Mouse (Mus musculus): ENCODE data around the gene 1520401A03Rik.
A peak's percentile ranks its signal among the peaks of the same experiment; 100 is the strongest.

The 1520401A03Rik gene

DNA sequence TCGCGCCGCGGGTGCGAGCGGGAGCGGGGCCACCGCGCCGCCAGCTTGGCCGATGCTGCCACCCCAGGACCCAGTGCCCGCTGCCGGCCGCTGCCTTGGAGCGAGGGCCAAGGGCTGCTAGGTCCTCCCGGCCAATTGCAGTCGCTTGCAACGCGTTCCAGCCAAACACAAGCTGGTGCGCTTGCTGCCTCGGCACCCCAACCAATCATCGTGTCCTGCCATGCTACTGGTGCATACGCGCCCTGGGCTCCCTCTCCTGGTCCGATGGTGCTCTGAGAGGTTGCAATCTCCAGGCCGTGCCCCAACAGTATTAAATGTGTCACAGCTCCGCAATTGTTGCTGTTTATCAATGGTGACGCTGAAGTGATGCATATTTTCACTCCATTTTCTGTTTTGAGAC is 22.5 kb downstream of the 1520401A03Rik start:
- DNase-seq (ENCODE audit: low spot score in 2 of 2), result peak; percentile 71 to 83

DNA sequence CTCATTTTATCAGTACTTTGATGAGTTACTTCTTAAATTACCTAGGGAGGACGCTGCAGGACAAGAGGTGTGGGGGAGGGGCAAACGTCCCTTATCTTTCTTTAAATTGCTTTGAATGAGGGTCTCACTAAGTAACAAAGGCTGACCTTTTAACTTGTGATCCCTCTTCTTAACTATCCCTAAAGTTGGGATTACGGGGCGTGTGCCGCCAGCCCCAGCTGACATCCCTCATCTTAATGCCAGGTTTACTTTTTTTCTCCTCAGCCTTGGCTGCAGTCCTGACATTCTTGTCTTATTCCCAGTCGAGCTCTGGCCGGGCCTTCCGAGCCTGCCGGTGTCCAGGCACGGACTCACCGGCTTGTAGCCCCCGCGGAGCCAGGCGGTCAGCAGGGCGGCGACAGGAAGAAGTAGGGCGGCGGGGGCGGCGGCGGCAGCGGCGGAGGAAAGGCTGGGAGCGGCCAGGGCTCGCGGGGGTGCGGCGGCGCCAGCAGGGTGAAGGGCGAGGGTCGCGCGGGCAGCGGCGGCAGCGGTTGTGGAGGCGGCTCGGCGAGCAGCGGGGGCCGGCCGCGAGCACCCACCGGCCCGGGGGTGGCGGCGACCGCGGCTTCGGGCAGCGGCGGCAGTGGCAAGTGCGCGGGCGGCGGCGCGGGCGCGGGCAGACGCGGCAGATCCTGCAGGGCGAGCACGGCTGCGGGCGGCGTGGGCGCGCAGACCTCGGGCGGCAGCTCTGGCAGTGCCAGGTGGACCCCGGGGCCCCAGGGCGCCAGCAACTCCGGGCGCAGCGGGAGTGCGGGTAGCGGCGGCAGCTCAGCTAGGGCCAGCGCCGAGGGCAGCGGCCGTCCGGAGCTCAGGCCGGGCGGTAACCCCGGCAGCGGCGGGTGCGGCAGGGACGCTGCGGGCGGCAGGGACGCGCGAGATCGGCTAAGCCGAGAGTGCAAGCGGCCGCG is 23.2 kb downstream of the 1520401A03Rik start:
- peak in 1 of 2 experiments; percentile 36 for DNase-seq (ENCODE audit: low spot score in 2 of 2)

DNA sequence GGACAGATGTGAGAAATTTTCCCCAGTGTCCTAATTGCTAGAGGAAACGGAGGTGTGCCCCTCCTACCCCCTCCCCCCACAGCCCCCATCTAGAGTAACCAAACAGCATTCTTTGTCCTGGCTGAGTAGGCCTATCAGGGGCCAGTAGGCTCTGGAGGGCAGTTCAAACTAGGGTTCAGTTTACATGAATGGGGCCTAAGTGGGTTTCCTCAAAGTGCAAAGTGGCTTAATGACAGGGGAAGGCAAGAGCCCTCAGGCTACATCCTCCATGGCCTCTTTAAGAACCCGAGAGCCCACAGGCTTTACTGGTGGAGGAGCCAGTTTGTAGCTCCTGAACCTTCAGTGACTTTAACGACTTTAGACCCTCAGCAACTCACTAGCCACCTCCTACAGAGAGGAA is 26.8 kb downstream of the 1520401A03Rik start:
- DNase-seq (ENCODE audit: low spot score in 2 of 2), result no peak

- no peak for DNase-seq (ENCODE audit: low spot score in 2 of 2)
Measured at GRCm38 (mm10) chr17:23694491-23694890, 28.1 kb downstream of the 1520401A03Rik start.

DNA sequence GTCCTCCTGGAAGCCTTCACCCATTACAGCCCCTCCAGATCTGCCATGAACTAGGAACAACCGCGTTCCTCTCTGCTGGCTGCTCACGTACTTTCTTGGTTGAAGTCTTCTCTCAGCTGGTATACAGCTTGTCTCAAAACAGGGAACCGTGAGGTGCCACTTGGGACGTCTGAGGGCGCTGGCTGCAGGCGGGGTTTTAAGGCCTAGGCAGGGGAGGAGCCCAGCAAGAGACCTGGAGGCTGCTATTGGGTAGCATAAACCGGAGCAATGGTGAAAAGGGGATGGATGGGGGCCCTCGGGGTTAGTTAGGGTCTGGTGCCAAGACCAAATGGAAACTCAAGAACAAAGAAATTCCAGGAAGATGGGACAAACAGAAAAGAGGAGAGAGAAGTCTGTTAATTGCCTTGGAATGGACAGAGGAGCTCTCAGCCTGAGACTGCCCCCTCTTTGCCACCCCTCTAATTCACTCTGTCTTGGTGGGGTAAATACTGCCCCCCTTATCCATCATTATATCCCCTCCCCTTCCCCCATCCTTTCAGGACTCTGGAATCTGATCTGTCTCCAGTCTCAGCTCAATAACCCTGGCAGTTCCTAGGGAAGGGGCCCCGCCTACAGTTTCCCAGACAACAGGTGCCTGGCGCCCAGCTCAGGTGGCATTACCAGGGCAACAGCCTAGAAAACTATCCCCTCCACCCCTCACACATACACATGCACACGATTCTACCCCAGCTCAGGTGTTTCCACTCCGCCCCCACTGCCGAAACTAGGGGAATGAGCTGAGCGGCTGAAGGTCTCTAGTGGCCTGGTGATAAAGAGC is 38.5 kb downstream of the 1520401A03Rik start, which contains the start of gene Cldn9:
TSS of gene Cldn9 (minus strand) at position 171 of the 817 bp plus-strand sequence.
- DNase-seq (ENCODE audit: low spot score in 2 of 2), result no peak

GRCm38 (mm10) chr17:23683226-23683625 is 39.4 kb downstream of the 1520401A03Rik start:
- DNase-seq (ENCODE audit: low spot score in 2 of 2), result no peak

DNA sequence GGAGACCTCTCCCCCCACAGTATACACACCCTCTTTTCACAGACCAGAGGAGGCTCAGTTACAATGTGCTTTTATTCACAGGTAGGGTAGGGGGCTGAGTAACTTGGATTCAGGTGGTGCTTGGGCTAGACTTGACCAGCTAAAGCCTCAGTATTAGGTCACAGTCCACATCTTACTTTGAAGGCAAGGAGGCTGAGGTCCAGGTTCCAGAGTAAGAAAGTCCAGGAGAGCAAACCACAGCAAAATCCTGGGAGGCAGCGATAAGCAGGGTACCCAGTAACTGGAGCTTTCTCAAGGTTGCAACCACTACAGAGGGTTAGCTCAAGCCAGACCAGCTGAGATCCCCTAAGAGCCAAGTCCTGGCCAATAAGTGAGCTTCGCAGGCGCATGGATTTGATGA is 40.1 kb downstream of the 1520401A03Rik start:
- DNase-seq (ENCODE audit: low spot score in 2 of 2), result no peak

DNA sequence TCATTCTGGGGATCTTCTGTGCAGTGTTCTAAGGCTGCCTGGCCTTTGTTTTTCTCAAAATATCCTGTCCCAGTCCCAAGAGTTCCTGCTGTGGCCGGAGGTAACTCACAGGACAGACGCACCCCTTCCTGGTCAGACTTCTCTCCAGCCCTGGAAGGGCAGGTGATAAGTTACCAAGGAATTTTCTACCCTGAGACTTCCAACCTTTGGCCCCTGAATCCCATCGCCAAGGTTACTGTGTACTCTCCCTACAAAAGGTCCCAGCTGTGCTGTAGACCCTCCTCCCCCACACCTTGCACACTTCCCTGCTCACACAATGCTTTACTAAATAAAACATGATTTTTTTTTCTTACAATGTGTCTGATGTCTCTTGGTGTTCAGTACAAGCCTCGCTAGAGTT is 40.5 kb downstream of the 1520401A03Rik start:
- DNase-seq (ENCODE audit: low spot score in 2 of 2), result no peak

GRCm38 (mm10) chr17:23681086-23681485 is 41.5 kb downstream of the 1520401A03Rik start:
- DNase-seq (ENCODE audit: low spot score in 2 of 2), result no peak

- no peak for DNase-seq (ENCODE audit: low spot score in 2 of 2)
Measured at GRCm38 (mm10) chr17:23680336-23680735, 42.2 kb downstream of the 1520401A03Rik start.

DNA sequence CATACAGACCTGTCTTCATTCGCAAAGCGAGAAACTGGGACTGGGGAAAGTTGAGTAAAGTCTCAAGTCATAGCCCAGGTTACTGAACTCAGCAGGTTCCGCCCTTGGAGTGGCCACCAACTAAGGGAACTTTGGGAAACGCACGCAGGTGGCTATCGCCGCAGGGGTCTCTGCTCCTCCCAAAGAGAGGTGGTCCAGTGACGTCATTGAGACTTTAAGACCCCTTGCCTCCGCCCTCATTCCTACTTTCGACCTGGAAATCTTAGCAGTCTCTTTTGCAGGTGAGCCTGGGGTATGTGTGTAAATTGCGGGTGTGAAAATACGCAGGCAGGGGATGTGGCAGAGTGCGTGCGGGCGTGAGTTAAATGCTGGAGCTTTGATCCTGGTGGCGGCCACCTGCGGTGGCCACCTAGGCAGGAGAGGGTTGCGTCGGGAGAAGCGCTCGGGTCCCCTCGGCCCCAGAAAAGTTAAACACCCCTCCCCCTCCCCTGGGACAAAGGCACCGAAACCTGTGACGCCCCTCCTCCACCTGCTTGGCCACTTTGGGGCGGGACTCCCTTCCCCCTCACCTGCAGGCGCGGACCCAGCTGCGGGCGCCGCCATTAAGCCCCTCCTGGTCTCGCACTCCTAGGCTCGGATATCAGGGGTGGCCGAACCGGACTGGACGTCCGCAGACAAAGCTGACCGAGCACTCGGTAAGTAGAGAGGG is 43.3 kb downstream of the 1520401A03Rik start, which contains the start of gene Cldn6:
TSS of gene Cldn6 (plus strand) at position 123 of the 709 bp plus-strand sequence.
- DNase-seq (ENCODE audit: low spot score in 2 of 2), result no peak

DNA sequence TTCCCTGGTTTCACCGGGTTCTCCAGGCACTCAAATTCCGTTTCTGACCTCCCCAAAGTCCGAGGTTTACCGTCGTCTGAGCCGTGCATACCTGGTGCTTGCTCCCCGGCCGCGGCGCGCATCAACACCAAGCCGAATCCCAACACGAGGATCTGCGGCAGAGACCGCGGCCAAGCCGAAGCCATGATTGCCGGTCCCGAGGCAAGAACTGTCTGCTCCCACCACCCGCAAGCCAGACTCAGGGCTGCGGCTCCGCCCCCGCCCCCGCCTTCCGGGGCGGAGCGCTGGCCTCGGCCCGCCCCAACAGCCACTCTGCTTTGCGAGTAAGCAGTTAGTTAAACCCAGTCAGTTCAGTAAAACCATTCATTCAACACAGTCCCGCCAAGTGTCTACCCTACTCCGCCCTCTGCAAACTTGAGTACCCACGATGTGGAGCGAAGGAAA is 45.3 kb downstream of the 1520401A03Rik start, which contains the start of gene Tnfrsf12a:
TSS of gene Tnfrsf12a (minus strand) at position 233 of the 444 bp plus-strand sequence.
- DNase-seq (ENCODE audit: low spot score in 2 of 2), result peak; percentile 75 to 83

DNA sequence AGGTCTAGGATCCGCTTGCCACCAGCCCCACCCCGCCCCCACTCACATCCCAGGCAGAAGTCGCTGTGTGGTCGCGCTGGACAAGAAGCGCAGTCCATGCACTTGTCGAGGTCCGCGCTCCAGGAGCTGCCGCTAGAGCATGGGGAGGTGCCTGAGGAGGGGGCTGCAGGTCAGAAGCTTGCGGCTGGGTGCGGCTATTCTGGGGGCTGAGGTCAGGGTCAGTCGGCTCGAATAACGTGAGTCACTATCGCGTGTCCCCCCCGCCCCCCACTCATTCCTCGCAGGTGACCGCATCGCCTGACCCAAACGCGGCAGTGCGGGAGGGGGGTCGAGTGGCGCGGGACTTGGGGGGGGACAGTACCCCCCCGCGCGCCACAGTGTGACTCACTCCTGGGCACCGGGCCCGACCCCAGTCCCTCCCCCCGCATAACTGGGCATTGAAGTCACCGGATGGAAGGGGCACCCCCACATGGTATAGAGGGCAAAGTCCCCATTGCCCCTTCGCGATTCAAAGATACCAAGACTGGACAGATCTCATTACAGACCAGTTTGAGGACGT is 46.0 kb downstream of the 1520401A03Rik start:
- peak; percentile 32 to 53 for DNase-seq (ENCODE audit: low spot score in 2 of 2)

DNA sequence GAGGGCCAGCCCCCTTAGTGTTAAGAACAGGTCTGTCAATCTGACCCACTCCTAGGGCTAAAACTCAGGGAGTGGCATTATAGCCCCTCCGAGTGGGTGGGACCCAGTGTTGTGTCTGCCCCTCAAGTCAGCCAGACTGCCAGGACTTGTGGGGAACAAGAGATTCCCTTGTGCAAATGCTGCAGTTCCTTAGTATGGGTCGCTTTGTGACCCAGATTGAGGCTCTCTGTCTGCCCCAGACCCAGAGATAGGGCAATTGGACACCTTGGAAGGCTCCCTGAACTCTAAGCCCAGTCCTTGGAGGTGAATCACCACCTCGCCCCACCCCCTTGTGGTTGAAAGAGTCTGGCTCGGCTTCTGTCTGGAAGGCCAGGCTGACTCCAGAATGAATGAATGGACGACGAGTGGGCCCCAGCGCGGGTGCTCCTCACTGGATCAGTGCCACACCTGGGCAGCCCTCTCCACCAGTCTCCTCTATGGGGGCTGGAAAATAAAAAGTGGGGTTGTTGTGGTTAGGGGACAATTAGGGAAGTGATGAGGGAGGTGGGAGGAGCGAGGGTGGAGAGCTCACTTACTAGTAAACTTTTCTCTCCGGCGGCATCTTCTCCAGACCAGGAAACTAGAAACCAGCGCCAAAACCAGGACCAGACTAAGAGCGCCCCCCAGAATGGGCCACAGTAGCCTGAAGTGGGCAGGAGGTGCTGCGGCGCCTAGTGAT is 46.9 kb downstream of the 1520401A03Rik start:
- DNase-seq (ENCODE audit: low spot score in 2 of 2), result peak; percentile 74 to 77

DNA sequence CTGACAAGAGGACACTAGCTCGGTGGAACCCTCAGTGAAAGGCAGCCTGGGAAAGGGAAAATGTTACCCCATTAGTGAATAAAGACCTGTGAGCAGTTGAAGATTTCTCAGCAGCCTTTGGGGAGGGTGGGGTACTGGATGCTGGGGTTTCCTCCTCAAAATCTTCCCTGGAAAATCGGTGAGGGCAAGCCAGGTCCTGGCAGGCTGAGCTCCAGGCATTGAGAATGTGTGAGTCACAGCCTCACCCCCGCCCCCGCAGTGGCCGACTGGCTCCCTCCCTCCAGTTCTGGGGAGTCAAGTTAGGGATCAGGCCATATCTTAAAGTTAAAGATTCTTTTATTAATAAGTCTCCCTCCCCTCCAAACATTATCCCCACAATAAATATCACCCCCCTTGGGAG is 47.5 kb downstream of the 1520401A03Rik start:
- DNase-seq (ENCODE audit: low spot score in 2 of 2), result peak; percentile 54 to 77

DNA sequence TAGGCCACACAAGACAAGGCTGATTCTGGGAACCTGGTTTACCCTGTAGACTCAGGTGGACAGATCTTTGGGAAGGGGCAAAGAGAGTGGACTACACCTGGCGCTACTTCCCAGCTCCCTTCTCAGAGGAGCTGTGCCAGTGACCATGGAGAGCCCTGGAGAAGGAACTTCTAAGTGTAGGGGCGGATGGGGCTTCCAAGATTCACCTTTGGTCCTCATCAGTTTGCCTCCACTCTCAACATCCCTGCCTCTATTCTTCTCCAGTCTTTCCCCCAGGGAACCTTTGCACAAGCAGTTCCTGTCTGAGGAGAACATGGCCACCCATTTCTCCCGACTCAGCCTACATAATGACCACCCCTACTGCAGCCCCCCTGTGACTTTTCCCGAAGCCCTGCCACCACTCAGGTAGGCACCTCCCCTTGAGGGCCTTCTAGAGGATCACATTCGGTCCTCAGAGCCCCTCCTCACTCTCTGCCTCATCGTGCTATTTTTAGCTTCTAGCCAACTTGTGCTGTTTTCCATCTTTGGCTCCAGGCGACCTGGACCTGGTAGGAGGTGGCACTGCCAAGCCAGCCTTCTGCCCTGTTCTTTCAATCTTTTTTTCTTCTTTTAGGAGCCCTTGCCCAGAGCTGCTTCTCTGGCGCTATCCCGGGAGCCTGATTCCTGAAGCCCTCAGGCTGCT is 48.2 kb downstream of the 1520401A03Rik start:
- DNase-seq (ENCODE audit: low spot score in 2 of 2), result no peak

- peak; percentile 88 to 94 for DNase-seq (ENCODE audit: low spot score in 2 of 2)
Measured at GRCm38 (mm10) chr17:23673424-23674073, 49.0 kb downstream of the 1520401A03Rik start, which contains the start of the genes Hcfc1r1 and Thoc6. TSS of gene Hcfc1r1 (plus strand) at chr17:23673596. TSS of gene Thoc6 (minus strand) at chr17:23673882.

DNA sequence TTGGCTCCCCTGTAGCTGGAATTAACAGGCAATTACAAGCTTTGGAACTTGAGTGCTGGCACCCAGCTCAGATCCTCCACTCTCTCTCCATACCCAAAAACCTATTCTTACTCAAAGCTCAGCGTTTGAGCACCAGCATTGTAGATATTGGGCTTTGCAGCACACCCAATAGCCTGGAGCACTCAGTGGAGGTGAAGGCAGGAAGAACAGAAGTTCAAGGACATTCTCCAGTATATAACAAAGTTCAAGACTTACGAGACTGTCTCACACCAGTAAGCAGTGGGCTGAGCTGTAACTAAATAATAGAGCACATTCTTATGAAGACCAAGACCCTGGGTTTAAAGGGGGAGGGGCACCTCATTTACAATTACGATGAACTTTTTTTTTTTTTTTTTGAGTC is 49.8 kb downstream of the 1520401A03Rik start:
- no peak for DNase-seq (ENCODE audit: low spot score in 2 of 2)

GRCm38 (mm10) chr17:23671519-23671918 is 51.1 kb downstream of the 1520401A03Rik start:
- DNase-seq (ENCODE audit: low spot score in 2 of 2), result no peak
